Mouse (Mus musculus): Measurements from ENCODE around the gene Dpy19l3. TPM values are rescaled to one million over a fixed set of nuclear protein-coding genes. Genes with fewer than 3 reads are reported as not detected.

Dpy19l3 gene
- polyA plus RNA-seq, 1 experiment: 2.3 TPM

GRCm38 (mm10) chr7:35790926-35791325, 36.7 kb upstream of the Dpy19l3 start:
- Histone ChIP-seq H3K4me3 (ENCODE audit: low read depth, low read length) (no peak overlapping the region), H3K36me3 (ENCODE audit: control insufficient read depth, insufficient read depth, low read length) (peaks cover 49% of the 10 kb centered on the region), H3K27ac (ENCODE audit: insufficient read depth, low read depth, low read length) (no peak overlapping the region), H3K27me3 (ENCODE audit: control insufficient read depth, insufficient read depth, low read length) (no peaks in the 10 kb centered on the region), H3K4me1 (ENCODE audit: control insufficient read depth, insufficient read depth, insufficient read length, low read length) (no peaks in the 10 kb centered on the region)
- TF ChIP-seq CTCF (IDR thresholded peaks at IDR 0.05; ENCODE audit: extremely low read depth, insufficient read length, insufficient replicate concordance, low read depth, low read length) (no peak), POLR2A (IDR thresholded peaks at IDR 0.05; ENCODE audit: low read depth, low read length) (no peak)
- 93% methylated on average over 8 of the region's 8 CpGs for WGBS

DNA sequence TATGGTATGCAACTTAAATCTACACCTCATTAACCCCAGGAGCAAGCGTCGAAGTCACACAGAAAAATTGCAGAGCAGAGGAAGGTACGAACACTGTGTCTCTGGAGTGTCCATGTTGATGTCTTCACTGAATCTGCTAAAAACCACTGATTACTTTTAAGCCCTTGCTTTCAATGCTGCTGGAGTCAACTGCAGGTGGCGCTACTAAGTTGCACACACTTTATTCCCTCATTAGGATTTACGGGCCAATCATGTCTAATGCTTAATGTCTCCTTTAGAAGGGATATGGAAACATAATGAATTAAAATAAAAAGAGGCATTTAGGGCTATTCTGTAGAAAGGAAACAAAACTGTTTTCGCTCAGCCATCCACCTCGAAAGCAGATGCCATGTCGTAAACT, 35.9 kb upstream of the Dpy19l3 start:
- H3K36me3 ChIP-seq (ENCODE audit: control insufficient read depth, insufficient read depth, low read length): peaks cover 49% of the 10 kb centered on the region
- no peaks in the 10 kb centered on the region for H3K27me3 ChIP-seq (ENCODE audit: control insufficient read depth, insufficient read depth, low read length)
- no peak for TF ChIP-seq CTCF (IDR thresholded peaks at IDR 0.05; ENCODE audit: extremely low read depth, insufficient read length, insufficient replicate concordance, low read depth, low read length)
- TF ChIP-seq POLR2A (IDR thresholded peaks at IDR 0.05; ENCODE audit: low read depth, low read length): no peak
- no peak overlapping the region for H3K27ac ChIP-seq (ENCODE audit: insufficient read depth, low read depth, low read length)
- H3K4me3 ChIP-seq (ENCODE audit: low read depth, low read length): no peak overlapping the region
- 89% methylated on average over 8 of the region's 8 CpGs for WGBS
- no peaks in the 10 kb centered on the region for H3K4me1 ChIP-seq (ENCODE audit: control insufficient read depth, insufficient read depth, insufficient read length, low read length)

- H3K27ac ChIP-seq (ENCODE audit: insufficient read depth, low read depth, low read length): no peak overlapping the region
- H3K36me3 ChIP-seq (ENCODE audit: control insufficient read depth, insufficient read depth, low read length): peaks cover 33% of the 10 kb centered on the region
- TF ChIP-seq CTCF (IDR thresholded peaks at IDR 0.05; ENCODE audit: extremely low read depth, insufficient read length, insufficient replicate concordance, low read depth, low read length) (no peak), POLR2A (IDR thresholded peaks at IDR 0.05; ENCODE audit: low read depth, low read length) (no peak)
- H3K4me3 ChIP-seq (ENCODE audit: low read depth, low read length): no peak overlapping the region
- no peaks in the 10 kb centered on the region for H3K27me3 ChIP-seq (ENCODE audit: control insufficient read depth, insufficient read depth, low read length)
- 63% methylated on average over 4 of the region's 4 CpGs for WGBS
- no peaks in the 10 kb centered on the region for H3K4me1 ChIP-seq (ENCODE audit: control insufficient read depth, insufficient read depth, insufficient read length, low read length)
Observed at GRCm38 (mm10) chr7:35785579-35785978, 31.3 kb upstream of the Dpy19l3 start.

GRCm38 (mm10) chr7:35782252-35782651, 28.0 kb upstream of the Dpy19l3 start:
- no peak for TF ChIP-seq POLR2A (IDR thresholded peaks at IDR 0.05; ENCODE audit: low read depth, low read length)
- no peak for TF ChIP-seq CTCF (IDR thresholded peaks at IDR 0.05; ENCODE audit: extremely low read depth, insufficient read length, insufficient replicate concordance, low read depth, low read length)
- Histone ChIP-seq H3K36me3 (ENCODE audit: control insufficient read depth, insufficient read depth, low read length) (peaks cover 26% of the 10 kb centered on the region), H3K27ac (ENCODE audit: insufficient read depth, low read depth, low read length) (no peak overlapping the region), H3K4me1 (ENCODE audit: control insufficient read depth, insufficient read depth, insufficient read length, low read length) (no peaks in the 10 kb centered on the region), H3K27me3 (ENCODE audit: control insufficient read depth, insufficient read depth, low read length) (no peaks in the 10 kb centered on the region), H3K4me3 (ENCODE audit: low read depth, low read length) (no peak overlapping the region)

GRCm38 (mm10) chr7:35774127-35774526, 19.9 kb upstream of the Dpy19l3 start:
- TF ChIP-seq POLR2A (IDR thresholded peaks at IDR 0.05; ENCODE audit: low read depth, low read length): no peak
- no peak for TF ChIP-seq CTCF (IDR thresholded peaks at IDR 0.05; ENCODE audit: extremely low read depth, insufficient read length, insufficient replicate concordance, low read depth, low read length)
- Histone ChIP-seq H3K4me3 (ENCODE audit: low read depth, low read length) (no peak overlapping the region), H3K27ac (ENCODE audit: insufficient read depth, low read depth, low read length) (no peak overlapping the region), H3K36me3 (ENCODE audit: control insufficient read depth, insufficient read depth, low read length) (peaks cover 37% of the 10 kb centered on the region), H3K4me1 (ENCODE audit: control insufficient read depth, insufficient read depth, insufficient read length, low read length) (no peaks in the 10 kb centered on the region), H3K27me3 (ENCODE audit: control insufficient read depth, insufficient read depth, low read length) (no peaks in the 10 kb centered on the region)
- WGBS: 70% methylated on average over 12 of the region's 12 CpGs

DNA sequence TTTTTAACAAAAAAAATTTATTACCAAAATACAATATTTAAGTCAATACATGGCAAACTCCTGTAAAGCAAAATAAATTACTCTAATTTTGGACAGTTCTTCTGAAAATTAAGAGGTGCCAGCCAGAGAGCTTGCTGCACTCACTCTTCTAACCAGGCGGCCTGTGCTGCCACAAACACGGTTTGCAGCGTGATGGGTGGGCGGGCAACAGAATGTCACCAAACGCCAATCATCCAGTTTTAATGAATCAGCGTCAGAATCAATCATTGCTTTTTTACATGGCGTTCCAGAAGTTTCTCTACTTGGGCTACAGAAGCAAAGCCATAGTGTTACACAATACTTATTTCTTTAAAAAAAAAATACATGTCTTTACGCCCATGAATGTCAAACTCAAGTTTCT, 18.1 kb upstream of the Dpy19l3 start:
- 92% methylated on average over 8 of the region's 8 CpGs for WGBS

GRCm38 (mm10) chr7:35771106-35771505, 16.9 kb upstream of the Dpy19l3 start:
- TF ChIP-seq CTCF (IDR thresholded peaks at IDR 0.05; ENCODE audit: extremely low read depth, insufficient read length, insufficient replicate concordance, low read depth, low read length) (no peak), POLR2A (IDR thresholded peaks at IDR 0.05; ENCODE audit: low read depth, low read length) (no peak)
- no peaks in the 10 kb centered on the region for H3K27me3 ChIP-seq (ENCODE audit: control insufficient read depth, insufficient read depth, low read length)
- H3K4me1 ChIP-seq (ENCODE audit: control insufficient read depth, insufficient read depth, insufficient read length, low read length): no peaks in the 10 kb centered on the region
- peaks cover 26% of the 10 kb centered on the region for H3K36me3 ChIP-seq (ENCODE audit: control insufficient read depth, insufficient read depth, low read length)
- no peak overlapping the region for H3K27ac ChIP-seq (ENCODE audit: insufficient read depth, low read depth, low read length)
- no peak overlapping the region for H3K4me3 ChIP-seq (ENCODE audit: low read depth, low read length)

More for the DNA sequence above, 18.1 kb upstream of the Dpy19l3 start:
- Histone ChIP-seq H3K27me3 (ENCODE audit: control insufficient read depth, insufficient read depth, low read length) (no peaks in the 10 kb centered on the region), H3K4me3 (ENCODE audit: low read depth, low read length) (no peak overlapping the region), H3K27ac (ENCODE audit: insufficient read depth, low read depth, low read length) (no peak overlapping the region), H3K36me3 (ENCODE audit: control insufficient read depth, insufficient read depth, low read length) (peaks cover 34% of the 10 kb centered on the region), H3K4me1 (ENCODE audit: control insufficient read depth, insufficient read depth, insufficient read length, low read length) (no peaks in the 10 kb centered on the region)
- TF ChIP-seq POLR2A (IDR thresholded peaks at IDR 0.05; ENCODE audit: low read depth, low read length): no peak
- TF ChIP-seq CTCF (IDR thresholded peaks at IDR 0.05; ENCODE audit: extremely low read depth, insufficient read length, insufficient replicate concordance, low read depth, low read length): no peak

DNA sequence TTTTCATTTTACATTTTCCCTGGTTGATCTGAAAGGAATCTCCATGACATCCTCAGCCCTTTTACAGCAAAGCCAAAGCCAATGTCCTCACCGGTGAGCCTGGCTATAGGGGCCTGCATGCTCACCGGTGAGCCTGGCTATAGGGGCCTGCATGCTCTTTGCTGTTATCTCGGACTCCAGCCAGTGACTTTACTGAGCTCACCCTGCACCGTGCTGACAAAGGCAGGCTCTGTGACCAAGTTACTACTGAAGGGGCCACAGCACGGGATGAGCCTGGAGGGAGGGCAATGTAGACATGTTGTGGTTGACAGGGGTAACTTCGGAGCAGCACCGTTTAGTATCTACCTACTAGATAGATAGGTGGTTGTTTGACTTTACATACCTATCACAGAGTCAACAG, 15.9 kb upstream of the Dpy19l3 start:
- Histone ChIP-seq H3K27ac (ENCODE audit: insufficient read depth, low read depth, low read length) (no peak overlapping the region), H3K4me1 (ENCODE audit: control insufficient read depth, insufficient read depth, insufficient read length, low read length) (no peaks in the 10 kb centered on the region), H3K4me3 (ENCODE audit: low read depth, low read length) (no peak overlapping the region), H3K36me3 (ENCODE audit: control insufficient read depth, insufficient read depth, low read length) (peaks cover 17% of the 10 kb centered on the region), H3K27me3 (ENCODE audit: control insufficient read depth, insufficient read depth, low read length) (no peaks in the 10 kb centered on the region)
- whole genome bisulfite sequencing: 62% methylated on average over 7 of the region's 7 CpGs
- TF ChIP-seq POLR2A (IDR thresholded peaks at IDR 0.05; ENCODE audit: low read depth, low read length) (no peak), CTCF (IDR thresholded peaks at IDR 0.05; ENCODE audit: extremely low read depth, insufficient read length, insufficient replicate concordance, low read depth, low read length) (no peak)

Measured in small intestine, adult 2 months (tissue).